In genomic region chr6:83004872-83005271, GRCm38 (mm10) we compare ENCODE assay signal across 9 mouse cellular contexts. TPM values are rescaled to one million over a fixed set of nuclear protein-coding genes. Genes with fewer than 3 reads are reported as not detected.
DNase-seq lines count a peak whose midpoint lies in the region; ATAC-seq and TF ChIP-seq lines count a peak whose summit lies in the region.
"Had no signal": no experiment of that assay in that cellular context is flagged by ENCODE, and none has a peak within 500 bp of the region (broad histone marks: within the 10 kb centered on the region; RNA-seq: fewer than 3 reads in every experiment).

No protein-coding gene starts in this region.

- peaks cover 21 to 36% of the 10 kb centered on the region in 2 experiments for H3K4me1 ChIP-seq in MEL (ENCODE audit: control insufficient read depth in 1 of 2, insufficient read depth in 2 of 2, low read length in 2 of 2)
- H3K4me1 ChIP-seq in heart, embryonic 15.5 days (replicated peaks) = peaks cover 12% of the 10 kb centered on the region
- H3K4me1 ChIP-seq in lung, postnatal 0 days (ENCODE audit: insufficient read depth, low read depth, low read length) = peaks cover 4% of the 10 kb centered on the region; the same call in 1 of the 2 replicates
- H3K4me1 ChIP-seq: neural tube, embryonic 12.5 days had no signal

- H3K27me3 ChIP-seq in MEL (ENCODE audit: control insufficient read depth in 1 of 2, insufficient read depth in 2 of 2, low read length in 2 of 2) = no peaks in the 10 kb centered on the region
- H3K27me3 ChIP-seq in heart, embryonic 15.5 days = no peaks in the 10 kb centered on the region
- H3K27me3 ChIP-seq in lung, postnatal 0 days (replicated peaks; ENCODE audit: insufficient read depth, low read length) = no peaks in the 10 kb centered on the region
- H3K27me3 ChIP-seq: neural tube, embryonic 12.5 days had no signal

- peak; percentile 48 for DNase-seq in gastrocnemius, postnatal 25 days
- DNase-seq in gastrocnemius, postnatal 10 days = no peak
- DNase-seq in MEL (ENCODE audit: low read depth, low spot score) = peak; percentile 90
- DNase-seq in lung, postnatal 0 days (ENCODE audit: low spot score) = peak; percentile 84
- DNase-seq in embryo, embryonic 9.5 days (ENCODE audit: extremely low spot score) = no peak
- DNase-seq in left cerebral cortex, adult 2 months (ENCODE audit: extremely low spot score in 1 of 2, low spot score in 2 of 2) = no peak
- no peak for DNase-seq in cerebellum, adult 11-12 months

- ATAC-seq in heart, embryonic 15.5 days (replicated peaks; ENCODE audit: insufficient number of reproducible peaks, insufficient read depth, low FRiP score, low read depth) = peak; percentile 57
- peak; percentile 76 for ATAC-seq in lung, postnatal 0 days

- H3K79me2 ChIP-seq in MEL (ENCODE audit: control insufficient read depth, insufficient read depth, low read length, poor library complexity) = no peaks in the 10 kb centered on the region

- H3K4me3 ChIP-seq in MEL (ENCODE audit: control insufficient read depth in 1 of 2, insufficient read depth in 1 of 2, low read depth in 2 of 2, low read length in 2 of 2) = peak overlapping the region; percentile 14 to 15; a peak in 2 of 4 replicates
- no peak overlapping the region for H3K4me3 ChIP-seq in heart, embryonic 15.5 days
- H3K4me3 ChIP-seq in lung, postnatal 0 days (ENCODE audit: low read depth, low read length) = no peak overlapping the region
- H3K4me3 ChIP-seq in left cerebral cortex, adult 2 months = no peak overlapping the region
- H3K4me3 ChIP-seq: neural tube, embryonic 12.5 days had no signal

- TF ChIP-seq EP300 in MEL (IDR thresholded peaks at IDR 0.05; ENCODE audit: low read depth in 1 of 2, low read length in 2 of 2) = peak; percentile 64 to 73; a peak in 3 of 4 replicates
- TF ChIP-seq EP300 in lung, postnatal 0 days (IDR thresholded peaks at IDR 0.05) = no peak

- no peaks in the 10 kb centered on the region for H3K9me3 ChIP-seq in MEL (replicated peaks; ENCODE audit: insufficient read depth, low read length)
- H3K9me3 ChIP-seq in heart, embryonic 15.5 days (replicated peaks) = no peaks in the 10 kb centered on the region
- no peaks in the 10 kb centered on the region for H3K9me3 ChIP-seq in lung, postnatal 0 days (ENCODE audit: low read length)
- H3K9me3 ChIP-seq: neural tube, embryonic 12.5 days had no signal

- H3K27ac ChIP-seq in MEL (ENCODE audit: control insufficient read depth, low read depth, low read length) = peak overlapping the region; percentile 54
- peak overlapping the region; percentile 44 for H3K27ac ChIP-seq in heart, embryonic 15.5 days
- H3K27ac ChIP-seq in lung, postnatal 0 days (ENCODE audit: low read length) = no peak overlapping the region
- H3K27ac ChIP-seq in left cerebral cortex, adult 2 months = no peak overlapping the region
- H3K27ac ChIP-seq: neural tube, embryonic 12.5 days had no signal

- H3K36me3 ChIP-seq in MEL (ENCODE audit: control insufficient read depth in 1 of 2, insufficient read depth in 2 of 2, low read length in 2 of 2) = peaks cover 0 to 33% of the 10 kb centered on the region in 2 experiments; a peak in 2 of 4 replicates
- H3K36me3 ChIP-seq in heart, embryonic 15.5 days = no peaks in the 10 kb centered on the region
- no peaks in the 10 kb centered on the region for H3K36me3 ChIP-seq in lung, postnatal 0 days (ENCODE audit: insufficient read depth, low read length)
- H3K36me3 ChIP-seq: neural tube, embryonic 12.5 days had no signal

- 30% methylated on average over 7 of the region's 7 CpGs for WGBS in heart, embryonic 15.5 days
- 37% methylated on average over 7 of the region's 7 CpGs for WGBS in lung, postnatal 0 days

- TF ChIP-seq CTCF in MEL (IDR thresholded peaks at IDR 0.05 in 2 of 3, conservative IDR thresholded peaks at IDR 0.05 in 1 of 3; ENCODE audit: control insufficient read depth in 1 of 3, insufficient read depth in 1 of 3, low read depth in 2 of 3, low read length in 3 of 3, poor library complexity in 1 of 3, severe bottlenecking in 1 of 3) = no peak; a peak in 1 of 6 replicates
- TF ChIP-seq CTCF in lung, postnatal 0 days (IDR thresholded peaks at IDR 0.05) = no peak; the same call in 1 of the 2 replicates
- TF ChIP-seq CTCF in left cerebral cortex, adult 2 months (IDR thresholded peaks at IDR 0.05) = no peak

- no peak; the same call in 1 of the 2 replicates for TF ChIP-seq RAD21 in MEL (IDR thresholded peaks at IDR 0.05; ENCODE audit: low read depth, low read length)

- intact Hi-C loops in left cerebral cortex, adult 2 months (cut with DNase I) = no loop called here

- peak overlapping the region; percentile 48 for H3K9ac ChIP-seq in MEL (ENCODE audit: control insufficient read depth, low read depth, low read length, poor library complexity, severe bottlenecking)
- H3K9ac ChIP-seq in heart, embryonic 15.5 days = no peak overlapping the region
- no peak overlapping the region for H3K9ac ChIP-seq in lung, postnatal 0 days (replicated peaks; ENCODE audit: low read depth)
- H3K9ac ChIP-seq: neural tube, embryonic 12.5 days had no signal

- TF ChIP-seq POLR2A in MEL (IDR thresholded peaks at IDR 0.05; ENCODE audit: control insufficient read depth in 1 of 2, insufficient read depth in 1 of 2, low read depth in 1 of 2, low read length in 2 of 2, poor library complexity in 1 of 2) = peak in 1 of 2 experiments; percentile 63; a peak in 2 of 4 replicates

- H3K4me2 ChIP-seq in heart, embryonic 15.5 days = peak overlapping the region; percentile 22
- H3K4me2 ChIP-seq in lung, postnatal 0 days (replicated peaks; ENCODE audit: low read depth, low read length) = no peak overlapping the region
- H3K4me2 ChIP-seq: neural tube, embryonic 12.5 days had no signal

TF ChIP-seq in MEL, 35 proteins besides CTCF, POLR2A, EP300 and RAD21 (continues in another document):
- TF ChIP-seq TBP (IDR thresholded peaks at IDR 0.05; ENCODE audit: low read depth, low read length) = peak; percentile 73
- no peak for TF ChIP-seq POLR2AphosphoS5 (IDR thresholded peaks at IDR 0.05; ENCODE audit: borderline replicate concordance, low read depth, low read length)
- no peak; the same call in 1 of the 2 replicates for TF ChIP-seq ZMIZ1 (IDR thresholded peaks at IDR 0.05; ENCODE audit: low read depth, low read length)
- peak; percentile 93 for TF ChIP-seq MAX (IDR thresholded peaks at IDR 0.05; ENCODE audit: low read length)
- peak; percentile 94 for TF ChIP-seq USF1 (IDR thresholded peaks at IDR 0.05; ENCODE audit: low read depth, low read length)
- TF ChIP-seq NRF1 (IDR thresholded peaks at IDR 0.05; ENCODE audit: insufficient read depth, low read depth, low read length, poor library complexity, severe bottlenecking) = no peak
- TF ChIP-seq ZNF384 (IDR thresholded peaks at IDR 0.05; ENCODE audit: low read depth, low read length) = no peak; the same call in 1 of the 2 replicates
- TF ChIP-seq ELF1 (IDR thresholded peaks at IDR 0.05; ENCODE audit: low read depth, low read length) = peak; percentile 84

RNA-seq across cellular contexts. Expression of gene Dok1, which starts 28.4 kb away (rescaled TPM):
- total RNA-seq in gastrocnemius, postnatal 25 days (2021) = 1 to 10 TPM; 1.9 to 2.6 TPM
- total RNA-seq in gastrocnemius, postnatal 10 days (2021) = 10 to 100 TPM in 1 of 2 experiments, 1 to 10 TPM in 1; 6.2 to 10.7 TPM
- total RNA-seq in MEL (2012; rRNA removed) = 17.9 and 18.7 TPM in 2 replicates
- 10 to 100 TPM in 1 of 2 experiments, not detected in 1; 22.3 TPM for polyA plus RNA-seq in MEL (2012; ENCODE audit: insufficient read depth in 1 of 2, insufficient read length in 2 of 2, low read depth in 1 of 2, low replicate concordance in 2 of 2, missing spikeins in 1 of 2)
- 7.1 and 10.8 TPM in 2 replicates for polyA plus RNA-seq in heart, embryonic 15.5 days (2015; fragmentation: Nextera tagmentation; extraction: Ambion mirVana)
- polyA plus RNA-seq in lung, postnatal 0 days (2015; fragmentation: Nextera tagmentation; extraction: Ambion mirVana) = 22.8 and 23.3 TPM in 2 replicates
- total RNA-seq in left cerebral cortex, adult 2 months (2021) = 1 to 10 TPM; 1.4 to 2.1 TPM

RNA-seq across cellular contexts. Expression of gene Loxl3, which starts 29.1 kb away (rescaled TPM):
- 1 to 10 TPM; 4.2 to 5.3 TPM for total RNA-seq in gastrocnemius, postnatal 25 days (2021)
- total RNA-seq in gastrocnemius, postnatal 10 days (2021) = 10 to 100 TPM; 10.5 to 11.9 TPM
- total RNA-seq in MEL (2012; rRNA removed) = 0.77 and 0.78 TPM in 2 replicates
- 1 to 10 TPM in 1 of 2 experiments, not detected in 1; 1.0 TPM for polyA plus RNA-seq in MEL (2012; ENCODE audit: insufficient read depth in 1 of 2, insufficient read length in 2 of 2, low read depth in 1 of 2, low replicate concordance in 2 of 2, missing spikeins in 1 of 2)
- polyA plus RNA-seq in heart, embryonic 15.5 days (2015; fragmentation: Nextera tagmentation; extraction: Ambion mirVana) = 7.5 and 11.9 TPM in 2 replicates
- 10.1 and 11.4 TPM in 2 replicates for polyA plus RNA-seq in lung, postnatal 0 days (2015; fragmentation: Nextera tagmentation; extraction: Ambion mirVana)
- total RNA-seq in left cerebral cortex, adult 2 months (2021) = 1 to 10 TPM; 2.0 to 3.5 TPM

RNA-seq across cellular contexts. Expression of gene Aup1, which starts 49.4 kb away (rescaled TPM):
- 10 to 100 TPM; 71.8 to 82.5 TPM for total RNA-seq in gastrocnemius, postnatal 25 days (2021)
- 10 to 100 TPM; 66.9 to 70.7 TPM for total RNA-seq in gastrocnemius, postnatal 10 days (2021)
- 206 and 259 TPM in 2 replicates for total RNA-seq in MEL (2012; rRNA removed)
- polyA plus RNA-seq in MEL (2012; ENCODE audit: insufficient read depth in 1 of 2, insufficient read length in 2 of 2, low read depth in 1 of 2, low replicate concordance in 2 of 2, missing spikeins in 1 of 2) = 100 to 1,000 TPM in 1 of 2 experiments, not detected in 1; 500 TPM
- polyA plus RNA-seq in heart, embryonic 15.5 days (2015; fragmentation: Nextera tagmentation; extraction: Ambion mirVana) = 110 and 136 TPM in 2 replicates
- 201 and 205 TPM in 2 replicates for polyA plus RNA-seq in lung, postnatal 0 days (2015; fragmentation: Nextera tagmentation; extraction: Ambion mirVana)
- total RNA-seq in left cerebral cortex, adult 2 months (2021) = 100 to 1,000 TPM; 130 to 135 TPM

RNA-seq across cellular contexts. Expression of gene Htra2, which starts 50.2 kb away (rescaled TPM):
- total RNA-seq in gastrocnemius, postnatal 25 days (2021) = 10 to 100 TPM; 16.5 to 18.4 TPM
- 10 to 100 TPM; 23.8 to 28.4 TPM for total RNA-seq in gastrocnemius, postnatal 10 days (2021)
- 95.1 and 107 TPM in 2 replicates for total RNA-seq in MEL (2012; rRNA removed)
- 100 to 1,000 TPM in 1 of 2 experiments, not detected in 1; 133 TPM for polyA plus RNA-seq in MEL (2012; ENCODE audit: insufficient read depth in 1 of 2, insufficient read length in 2 of 2, low read depth in 1 of 2, low replicate concordance in 2 of 2, missing spikeins in 1 of 2)
- polyA plus RNA-seq in heart, embryonic 15.5 days (2015; fragmentation: Nextera tagmentation; extraction: Ambion mirVana) = 71.2 and 83.4 TPM in 2 replicates
- 50.5 and 55.5 TPM in 2 replicates for polyA plus RNA-seq in lung, postnatal 0 days (2015; fragmentation: Nextera tagmentation; extraction: Ambion mirVana)
- total RNA-seq in left cerebral cortex, adult 2 months (2021) = 10 to 100 TPM; 42.2 to 47.0 TPM

RNA-seq across cellular contexts. Expression of gene Dqx1, which starts 52.8 kb away (rescaled TPM):
- total RNA-seq in gastrocnemius, postnatal 25 days (2021) = under 1 TPM; 0.26 to 0.51 TPM
- under 1 TPM; 0.42 to 0.65 TPM for total RNA-seq in gastrocnemius, postnatal 10 days (2021)
- 1.3 TPM in 2 replicates for total RNA-seq in MEL (2012; rRNA removed)
- polyA plus RNA-seq in MEL (2012; ENCODE audit: insufficient read depth in 1 of 2, insufficient read length in 2 of 2, low read depth in 1 of 2, low replicate concordance in 2 of 2, missing spikeins in 1 of 2) = 1 to 10 TPM in 1 of 2 experiments, not detected in 1; 3.4 TPM
- polyA plus RNA-seq in heart, embryonic 15.5 days (2015; fragmentation: Nextera tagmentation; extraction: Ambion mirVana) = 0.28 and 1.1 TPM in 2 replicates
- 1.9 and 2.4 TPM in 2 replicates for polyA plus RNA-seq in lung, postnatal 0 days (2015; fragmentation: Nextera tagmentation; extraction: Ambion mirVana)
- total RNA-seq in left cerebral cortex, adult 2 months (2021) = under 1 TPM; 0.61 to 0.68 TPM

Comparison
In these comparisons a context has a peak if more than half of its experiments do, and no peak if none do; other contexts are left out.
1. DNase-seq: peak in gastrocnemius, postnatal 25 days (single experiment), MEL (single experiment) and lung, postnatal 0 days (single experiment); none in gastrocnemius, postnatal 10 days (single experiment), embryo, embryonic 9.5 days (single experiment), left cerebral cortex, adult 2 months (0 of 2) and cerebellum, adult 11-12 months (single experiment).
2. H3K27ac ChIP-seq: peak in MEL (single experiment) and heart, embryonic 15.5 days (single experiment); none in lung, postnatal 0 days (single experiment) and left cerebral cortex, adult 2 months (single experiment).
3. H3K4me3 ChIP-seq: peak in MEL (2 of 2); none in heart, embryonic 15.5 days (single experiment), lung, postnatal 0 days (single experiment) and left cerebral cortex, adult 2 months (single experiment).